Mouse (Mus musculus) Patski (cell line): ENCODE data around the gene Ecm1. TPM values are rescaled to one million over a fixed set of nuclear protein-coding genes. Genes with fewer than 3 reads are reported as not detected.

ENCODE experiments used
- ATAC-seq: fragments of 100-300 bp; one replicate; pipeline ENCODE4 v1.8.0; 2021
- CTCF ChIA-PET: fragments of 350-600 bp; sonication (Branson Sonifier 250); formaldehyde crosslinking; loops from one replicate; lab custom pipeline; 2022; ENCODE audit warnings: inconsistent platforms; lab: Charles Lee
- POLR2A ChIA-PET: fragments of 350-600 bp; sonication (Branson Sonifier 250); formaldehyde crosslinking; loops from one replicate; lab custom pipeline; 2022; ENCODE audit warnings: antibody characterized with exemption, inconsistent platforms; lab: Charles Lee
- DNase-seq: peaks from one replicate; pipeline ENCODE4 v3.0.0-alpha.2; 2011; ENCODE audit warnings: low read depth, low spot score
- H3K27me3 ChIP-seq: fragments of 371-371 bp; one replicate; pipeline ENCODE4 v1.5.1; 2021
- CTCF ChIP-seq: fragments of 100-300 bp; IDR thresholded peaks from one replicate; pipeline ENCODE4 v1.5.1; 2021
- in situ Hi-C: fragments of 300-500 bp; cut with MboI; formaldehyde crosslinking; loops from 3 replicates; pipeline ENCODE4 v1.11.1; 2018; ENCODE audit warnings: low pct_unique_long_range_greater_than_20kb, mixed read lengths
- polyA plus RNA-seq: library from polyadenylated mRNA; unstranded; gene quantifications from one replicate; pipeline ENCODE4 v1.2.3, GENCODE M21; 2021

Gene Ecm1
- polyA plus RNA-seq, 1 experiment from 2014 or later: 64.9 TPM

DNA sequence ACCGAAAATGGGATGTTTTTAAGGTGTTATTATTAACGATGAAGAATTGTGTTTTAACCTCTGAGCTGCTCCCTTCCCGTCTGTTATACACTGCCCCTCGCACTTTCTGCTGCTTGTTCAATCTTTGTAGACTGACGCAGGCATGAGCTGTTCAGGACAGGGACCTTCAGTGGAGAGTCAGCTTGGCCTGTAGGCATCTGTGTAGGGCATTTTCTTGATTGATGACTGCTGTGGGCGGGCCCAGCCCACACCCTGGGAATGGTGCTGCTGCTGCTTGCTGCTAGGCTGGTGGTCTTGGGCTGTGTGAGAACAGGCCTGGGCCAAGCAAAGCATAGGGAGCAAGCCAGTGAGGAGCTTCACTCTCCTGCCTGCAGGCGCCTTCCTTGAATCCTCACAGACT, 8.9 kb downstream of the Ecm1 start:
- POLR2A ChIA-PET: interaction anchor here (1.3 kb wide), 1 partner anchor 43 kb away, joined by 3 read pairs; the partner anchor contains the start of gene Adamtsl4
- TF ChIP-seq CTCF: no peak
- H3K27me3 ChIP-seq: no peaks in the 10 kb centered on the region
- in situ Hi-C loops: no loop called here
- no peak for ATAC-seq
- no peak for DNase-seq
- CTCF ChIA-PET: interaction anchor here (1.3 to 2.6 kb wide), 4 partner anchors 9 to 54 kb away, joined by 3 to 8 read pairs (median 4); partner anchors contain the start of gene Ecm1

DNA sequence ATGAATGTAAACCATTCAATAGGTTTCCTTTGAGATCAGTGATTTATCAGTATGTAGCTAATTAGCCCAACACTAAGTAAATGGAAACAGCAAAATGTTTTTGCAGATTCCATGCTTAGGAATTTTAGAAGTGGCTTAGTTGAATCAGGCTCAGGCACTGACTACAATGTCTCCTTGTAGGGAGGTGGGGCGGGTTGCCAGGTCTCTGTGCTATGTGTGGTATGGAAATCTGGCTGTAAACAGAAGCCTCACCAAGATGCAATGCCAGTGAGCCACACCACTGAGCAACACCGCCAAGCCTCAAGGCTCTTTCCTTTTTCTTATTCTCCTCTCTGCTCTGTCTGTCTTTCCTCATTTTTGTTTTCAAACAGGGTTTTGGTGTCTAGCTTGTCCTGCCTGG, 10.5 kb downstream of the Ecm1 start:
- no peak for ATAC-seq

DNA sequence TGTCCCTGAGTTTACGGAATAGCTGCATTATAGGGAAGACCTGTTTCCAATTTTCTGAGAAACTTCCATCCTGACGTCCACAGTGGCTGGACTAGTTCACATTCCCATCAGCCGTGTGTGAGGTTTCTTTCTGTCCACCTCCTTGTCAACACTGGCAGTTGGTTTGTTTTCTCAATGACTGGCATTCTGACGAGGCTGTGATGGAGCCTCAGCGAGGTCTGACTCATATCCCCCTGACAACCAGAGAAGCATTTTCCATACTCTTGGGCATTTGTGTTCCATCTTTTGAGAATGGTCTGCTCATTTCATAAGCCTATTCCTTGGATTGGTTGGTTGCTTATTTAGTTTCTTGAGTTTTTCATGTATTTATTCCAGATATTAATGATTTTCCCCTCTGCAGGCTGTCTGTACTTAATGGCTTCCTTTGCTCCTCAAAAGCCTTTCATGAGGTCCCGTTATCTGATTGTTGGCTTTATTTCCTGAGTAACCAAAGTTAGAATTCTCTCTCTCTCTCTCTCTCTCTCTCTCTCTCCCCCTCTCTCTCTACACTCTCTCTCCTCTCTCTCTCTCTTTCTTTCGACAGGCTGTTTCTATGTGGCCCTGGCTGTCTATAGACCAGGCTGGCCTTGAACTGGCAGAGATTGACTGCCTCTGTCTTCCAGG, 12.5 kb downstream of the Ecm1 start:
- ATAC-seq: no peak
- TF ChIP-seq CTCF: no peak
- in situ Hi-C loops: no loop called here
- POLR2A ChIA-PET: interaction anchor here (1.3 kb wide), 1 partner anchor 59 kb away, joined by 4 read pairs; no protein-coding TSS in a partner anchor
- no peaks in the 10 kb centered on the region for H3K27me3 ChIP-seq
- DNase-seq: no peak
- CTCF ChIA-PET: interaction anchor here (1.0 to 1.3 kb wide), 4 partner anchors 11 to 51 kb away, joined by 3 to 4 read pairs (median 3); partner anchors contain the start of gene Adamtsl4

More for the DNA sequence above, 10.5 kb downstream of the Ecm1 start:
- ChIA-PET POLR2A (no interaction called here), CTCF (interaction anchor here (1.0 to 2.6 kb wide), 5 partner anchors 10 to 61 kb away, joined by 3 to 8 read pairs (median 4); partner anchors contain the start of gene Ecm1)
- no peaks in the 10 kb centered on the region for H3K27me3 ChIP-seq
- no peak for DNase-seq
- in situ Hi-C loops: no loop called here
- TF ChIP-seq CTCF: no peak

DNA sequence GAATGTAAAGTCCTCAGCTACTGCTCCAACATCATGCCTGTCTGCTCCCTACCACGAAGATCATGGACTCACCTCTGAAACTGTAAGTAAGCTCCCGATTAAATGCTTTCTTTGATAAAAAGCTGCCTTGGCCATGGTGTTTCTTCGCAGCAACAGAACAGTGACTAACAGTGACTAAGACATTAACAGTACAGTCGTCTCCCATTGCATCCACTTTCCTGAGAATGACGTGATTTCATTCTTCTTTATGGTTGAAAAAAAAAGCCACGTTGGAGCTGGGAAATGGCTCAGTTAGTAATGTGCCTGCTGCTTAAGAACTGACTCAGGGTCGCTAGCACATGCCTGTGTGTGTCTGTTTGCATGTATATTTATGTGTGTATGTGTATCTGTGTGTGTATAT, 13.5 kb downstream of the Ecm1 start:
- POLR2A ChIA-PET: interaction anchor here (1.2 to 1.3 kb wide), 2 partner anchors 10 to 58 kb away, joined by 3 to 4 read pairs; no protein-coding TSS in a partner anchor
- in situ Hi-C loops: no loop called here
- CTCF ChIA-PET: interaction anchor here (1.0 to 1.3 kb wide), 4 partner anchors 14 to 50 kb away, joined by 3 to 4 read pairs (median 4); partner anchors contain the start of gene Adamtsl4
- DNase-seq (peak; percentile 85), ATAC-seq (peak; percentile 81)
- H3K27me3 ChIP-seq: no peaks in the 10 kb centered on the region
- TF ChIP-seq CTCF: no peak

DNA sequence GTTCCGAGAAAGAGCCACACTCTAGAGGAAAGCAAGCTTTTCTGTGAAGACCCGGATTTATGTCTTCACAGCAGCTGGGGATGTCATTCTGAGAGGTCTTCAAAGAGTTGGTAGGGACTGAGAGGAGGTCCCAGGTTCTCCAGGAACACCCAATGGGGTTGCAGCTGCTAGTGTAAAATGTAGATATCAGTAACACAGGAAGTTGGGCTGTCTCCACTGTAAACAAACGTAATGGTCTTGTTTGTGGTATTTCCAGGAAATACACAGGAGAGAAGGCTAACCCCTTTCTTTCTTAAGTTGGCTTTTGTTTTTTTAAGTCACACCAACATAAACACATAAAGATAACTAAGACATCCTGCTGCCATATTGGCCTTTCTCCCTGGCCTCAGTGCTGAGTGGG, 17.0 kb downstream of the Ecm1 start:
- no peak for ATAC-seq
- no peak for TF ChIP-seq CTCF
- POLR2A ChIA-PET: no interaction called here
- CTCF ChIA-PET: no interaction called here
- no peak for DNase-seq
- no peaks in the 10 kb centered on the region for H3K27me3 ChIP-seq
- in situ Hi-C loops: no loop called here

DNA sequence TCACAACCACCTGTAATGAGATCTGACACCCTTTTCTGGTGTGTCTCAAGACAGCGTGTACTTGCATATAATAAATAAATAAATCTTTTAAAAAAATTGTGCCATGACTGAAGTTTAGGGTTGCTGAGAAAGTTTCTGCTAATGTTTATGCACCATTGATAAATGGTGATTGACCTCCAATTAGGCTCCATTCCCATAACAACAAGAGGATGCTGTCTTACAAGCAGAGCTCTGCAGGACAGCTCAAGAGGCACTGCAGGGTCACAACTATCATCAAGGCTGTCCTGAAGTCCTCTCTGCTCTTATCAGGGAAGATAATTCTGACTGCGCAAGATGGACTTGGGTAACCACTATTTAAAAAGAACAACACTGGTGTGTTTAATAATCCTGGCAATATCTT, 21.2 kb downstream of the Ecm1 start:
- ChIA-PET CTCF (interaction anchor here (0.8 to 2.1 kb wide), 2 partner anchors 11 to 42 kb away, joined by 3 to 8 read pairs; no protein-coding TSS in a partner anchor), POLR2A (no interaction called here)
- in situ Hi-C loops: no loop called here
- TF ChIP-seq CTCF: no peak
- no peak for DNase-seq
- ATAC-seq: no peak
- H3K27me3 ChIP-seq: no peaks in the 10 kb centered on the region

DNA sequence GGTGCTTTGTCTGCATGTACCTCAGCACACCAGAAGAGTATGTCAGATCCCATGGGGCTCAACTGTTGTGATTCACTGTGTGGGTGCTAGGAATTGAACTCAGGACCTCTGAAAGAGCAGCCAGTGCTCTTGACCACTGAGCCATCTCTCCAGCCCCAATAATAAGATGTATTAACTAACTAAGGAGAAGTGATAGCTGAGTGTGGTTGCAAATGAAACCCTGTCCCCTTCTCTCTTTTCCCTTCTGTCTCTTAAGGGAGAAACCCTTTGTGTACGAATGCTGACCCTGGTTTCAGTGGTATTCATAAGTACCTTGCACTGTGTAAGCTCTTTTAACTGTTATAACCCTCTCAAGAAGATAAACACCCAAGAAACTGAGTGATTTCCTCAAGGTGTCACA, 23.3 kb downstream of the Ecm1 start:
- CTCF ChIA-PET: interaction anchor here (1.1 to 1.2 kb wide), 3 partner anchors 11 to 29 kb away, joined by 3 to 4 read pairs (median 3); no protein-coding TSS in a partner anchor
- DNase-seq: no peak
- no peak for ATAC-seq
- POLR2A ChIA-PET: interaction anchor here (1.0 kb wide), 1 partner anchor 46 kb away, joined by 3 read pairs; no protein-coding TSS in a partner anchor
- H3K27me3 ChIP-seq: no peaks in the 10 kb centered on the region
- TF ChIP-seq CTCF: no peak
- in situ Hi-C loops: no loop called here

DNA sequence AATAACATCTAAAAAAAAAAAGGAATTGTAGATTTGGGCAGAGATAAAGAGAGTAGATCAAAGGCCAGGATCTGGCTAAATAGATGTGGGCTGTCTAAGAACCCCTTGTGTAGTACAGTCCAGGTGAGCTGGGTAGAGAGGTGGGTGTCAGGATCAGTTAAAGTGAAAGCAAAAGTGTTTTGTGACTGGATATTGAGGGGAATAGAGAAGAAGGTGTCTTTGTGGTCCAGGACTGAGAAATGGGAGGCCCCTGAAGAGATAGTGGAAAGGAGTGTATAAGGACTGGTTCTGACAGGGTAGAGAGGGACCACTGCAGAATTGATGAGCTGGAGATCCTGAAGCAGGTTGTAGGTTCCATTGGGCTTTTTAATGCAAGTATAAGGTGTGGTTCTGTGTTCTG, 29.4 kb downstream of the Ecm1 start:
- ChIA-PET POLR2A (interaction anchor here (0.6 to 1.9 kb wide), 3 partner anchors 17 to 22 kb away, joined by 3 to 4 read pairs (median 3); partner anchors contain the start of gene Adamtsl4), CTCF (interaction anchor here (1.4 to 2.1 kb wide), 3 partner anchors 16 to 34 kb away, joined by 3 to 4 read pairs (median 3); no protein-coding TSS in a partner anchor)
- in situ Hi-C loops: no loop called here
- DNase-seq (no peak), ATAC-seq (no peak)
- no peak for TF ChIP-seq CTCF
- no peaks in the 10 kb centered on the region for H3K27me3 ChIP-seq

DNA sequence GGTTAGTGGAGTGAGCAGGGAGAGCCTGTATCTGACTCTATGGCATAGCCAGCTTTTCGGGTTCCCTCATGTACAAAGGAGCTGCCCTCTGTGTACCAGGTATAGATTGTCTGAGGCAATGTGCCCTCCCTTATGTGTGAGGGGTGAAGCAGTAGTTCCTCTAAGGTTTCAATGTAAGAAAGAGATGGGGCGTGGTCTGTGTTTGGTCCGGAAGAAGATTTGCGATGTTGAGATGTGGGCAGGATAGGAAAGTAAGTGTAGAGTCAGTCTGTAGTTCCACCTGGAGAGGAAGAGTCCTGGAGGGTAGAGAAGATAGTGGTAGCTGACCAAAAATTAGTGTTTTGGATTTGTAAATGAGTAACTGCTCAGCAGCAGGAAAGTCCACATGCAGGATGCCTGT, 30.3 kb downstream of the Ecm1 start:
- no peaks in the 10 kb centered on the region for H3K27me3 ChIP-seq
- TF ChIP-seq CTCF: no peak
- ATAC-seq (no peak), DNase-seq (no peak)
- ChIA-PET CTCF (interaction anchor here (1.2 to 2.1 kb wide), 5 partner anchors 14 to 77 kb away, joined by 3 to 4 read pairs (median 3); no protein-coding TSS in a partner anchor), POLR2A (interaction anchor here (1.2 kb wide), 1 partner anchor 16 kb away, joined by 3 read pairs; no protein-coding TSS in a partner anchor)
- in situ Hi-C loops: no loop called here

DNA sequence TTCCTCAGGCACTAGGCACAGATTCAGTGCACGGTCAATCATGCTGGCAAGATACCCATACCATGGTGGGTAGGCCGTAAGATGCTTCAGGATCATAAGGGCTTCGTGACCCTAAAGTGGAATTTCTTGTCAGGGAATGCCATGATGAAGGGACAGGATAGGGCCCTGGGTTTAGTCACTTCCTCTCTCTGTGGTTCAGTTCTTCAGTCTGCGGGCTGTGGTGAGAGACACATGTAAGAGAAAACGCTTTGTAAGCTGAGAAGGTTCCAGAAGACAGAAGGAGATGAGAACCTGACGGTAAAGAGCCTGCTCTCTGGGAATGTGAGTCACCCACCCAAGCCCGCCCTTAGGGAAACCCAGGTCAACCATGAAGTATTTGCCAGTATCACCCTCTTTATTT, 31.9 kb downstream of the Ecm1 start:
- no peak for ATAC-seq
- TF ChIP-seq CTCF: no peak
- POLR2A ChIA-PET: no interaction called here

More for the DNA sequence above, 31.9 kb downstream of the Ecm1 start:
- in situ Hi-C loops: no loop called here
- CTCF ChIA-PET: interaction anchor here (0.7 kb wide), 1 partner anchor 11 kb away, joined by 3 read pairs; no protein-coding TSS in a partner anchor
- no peaks in the 10 kb centered on the region for H3K27me3 ChIP-seq
- no peak for DNase-seq
